Mouse (Mus musculus) liver, embryonic 13.5 days (tissue): Measurements from ENCODE around the gene BC030499. TPM values are rescaled to one million over a fixed set of nuclear protein-coding genes. Genes with fewer than 3 reads are reported as not detected.
"Not testable (repeated sequence)": the region's sequence is repeated elsewhere in the genome, so short reads cannot be mapped to it uniquely, and the experiment has no call there.

Experiments
- ATAC-seq: fragments of 200-750 bp; cut with Nextera tagmentation; 2 replicates; pipeline ENCODE4 v1.8.0; 2017; ENCODE audit warnings: low read depth, mild to moderate bottlenecking, moderate number of reproducible peaks, moderate library complexity
- DNase-seq: peaks from one replicate; pipeline ENCODE4 v3.0.0; 2022
- H3K27ac ChIP-seq: fragments of 300-500 bp; sonication (generic); 2 replicates; pipeline ENCODE4 v1.5.1; 2015; ENCODE audit warnings: moderate library complexity, mild to moderate bottlenecking, inconsistent platforms
- H3K27me3 ChIP-seq: fragments of 300-500 bp; sonication (generic); 2 replicates; pipeline ENCODE4 v1.6.1; 2015; ENCODE audit warnings: mild to moderate bottlenecking, inconsistent platforms
- H3K36me3 ChIP-seq: fragments of 300-500 bp; sonication (generic); 2 replicates; pipeline ENCODE4 v1.6.1; 2015; ENCODE audit warnings: mild to moderate bottlenecking, inconsistent platforms
- H3K4me1 ChIP-seq: fragments of 300-500 bp; sonication (generic); replicated peaks from 2 replicates; pipeline ENCODE4 v1.6.1; 2015; ENCODE audit warnings: inconsistent platforms
- H3K4me2 ChIP-seq: fragments of 300-500 bp; sonication (generic); 2 replicates; pipeline ENCODE4 v1.6.1; 2015; ENCODE audit warnings: inconsistent platforms, mild to moderate bottlenecking, moderate library complexity
- H3K4me3 ChIP-seq: fragments of 300-500 bp; sonication (generic); replicated peaks from 2 replicates; pipeline ENCODE4 v1.5.1; 2015; ENCODE audit warnings: mild to moderate bottlenecking, inconsistent platforms
- H3K9ac ChIP-seq: fragments of 300-500 bp; sonication (generic); 2 replicates; pipeline ENCODE4 v1.6.1; 2015; ENCODE audit warnings: mild to moderate bottlenecking, inconsistent platforms
- H3K9me3 ChIP-seq: fragments of 300-500 bp; sonication (generic); replicated peaks from 2 replicates; pipeline ENCODE4 v1.6.1; 2016; ENCODE audit warnings: inconsistent platforms
- WGBS: fragments of 180-500 bp; shearing (Covaris S2); methylation state at CpG from one replicate; pipeline ENCODE4 v1.1.7; 2015; ENCODE audit not compliant: insufficient replicate concordance; 5-methylcytosine and 5-hydroxymethylcytosine counted together
- polyA plus RNA-seq: library from polyadenylated mRNA; unstranded; fragments of >200 nt; fragmentation: Nextera tagmentation; extraction: Ambion mirVana; gene quantifications from 2 replicates; pipeline ENCODE4 v1.2.1, GENCODE M21; 2015

The BC030499 gene
- polyA plus RNA-seq, 1 experiment from 2014 or later, result 0.06 TPM

DNA sequence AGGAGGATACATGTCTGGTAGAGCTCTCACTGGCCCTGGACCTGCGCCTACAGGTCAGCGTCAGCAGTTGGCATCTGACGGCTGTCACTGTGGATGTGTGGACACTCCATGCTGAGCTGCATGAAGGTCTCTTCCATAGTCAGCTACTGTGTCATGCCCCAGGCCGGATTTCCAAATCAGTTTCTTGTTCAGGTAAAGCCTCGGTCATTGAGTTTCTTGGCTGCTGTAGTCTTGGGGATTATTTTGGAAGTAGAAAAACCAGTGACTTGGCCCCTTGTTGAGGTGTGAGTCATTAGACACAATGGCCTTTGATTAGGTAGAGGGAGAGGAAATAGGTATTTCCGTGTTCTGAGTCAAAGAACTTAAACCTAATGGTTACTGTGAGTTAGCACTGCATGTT lies 25.1 kb upstream of the BC030499 start:
- H3K4me3 ChIP-seq, result no peak overlapping the region
- DNase-seq (no peak), ATAC-seq (no peak)
- H3K27me3 ChIP-seq, result no peaks in the 10 kb centered on the region
- H3K4me1 ChIP-seq, result peaks cover 25% of the 10 kb centered on the region
- peaks cover 69% of the 10 kb centered on the region for H3K36me3 ChIP-seq
- no peak overlapping the region for H3K27ac ChIP-seq
- no peak overlapping the region for H3K4me2 ChIP-seq
- H3K9ac ChIP-seq, result no peak overlapping the region
- H3K9me3 ChIP-seq, result no peaks in the 10 kb centered on the region
- 85% methylated on average over 6 of the region's 6 CpGs for WGBS

DNA sequence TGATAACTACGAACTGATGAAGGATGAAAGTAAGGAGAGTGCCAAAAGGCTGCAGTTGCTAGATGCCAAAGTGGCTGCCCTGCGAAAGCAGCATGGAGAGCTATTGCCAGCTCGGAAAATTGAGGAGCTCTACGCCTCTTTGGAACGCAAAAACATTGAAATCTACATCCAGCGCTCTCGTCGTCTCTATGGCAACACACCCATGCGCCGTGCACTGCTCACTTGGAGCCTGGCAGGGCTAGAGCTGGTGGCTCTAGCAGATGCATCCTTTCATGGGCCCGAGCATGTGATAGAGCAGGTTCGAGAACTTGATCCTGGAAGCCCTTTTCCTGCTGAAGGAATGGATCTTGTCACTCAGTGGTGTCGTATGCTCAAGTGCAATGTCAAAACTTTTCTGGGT lies 18.7 kb upstream of the BC030499 start:
- Histone ChIP-seq H3K27ac (no peak overlapping the region), H3K9me3 (no peaks in the 10 kb centered on the region), H3K4me3 (no peak overlapping the region), H3K4me1 (no peaks in the 10 kb centered on the region), H3K36me3 (peaks cover 95% of the 10 kb centered on the region), H3K9ac (no peak overlapping the region), H3K27me3 (no peaks in the 10 kb centered on the region), H3K4me2 (no peak overlapping the region)
- no peak for DNase-seq
- no peak for ATAC-seq
- WGBS, result 85% methylated on average over 13 of the region's 13 CpGs

DNA sequence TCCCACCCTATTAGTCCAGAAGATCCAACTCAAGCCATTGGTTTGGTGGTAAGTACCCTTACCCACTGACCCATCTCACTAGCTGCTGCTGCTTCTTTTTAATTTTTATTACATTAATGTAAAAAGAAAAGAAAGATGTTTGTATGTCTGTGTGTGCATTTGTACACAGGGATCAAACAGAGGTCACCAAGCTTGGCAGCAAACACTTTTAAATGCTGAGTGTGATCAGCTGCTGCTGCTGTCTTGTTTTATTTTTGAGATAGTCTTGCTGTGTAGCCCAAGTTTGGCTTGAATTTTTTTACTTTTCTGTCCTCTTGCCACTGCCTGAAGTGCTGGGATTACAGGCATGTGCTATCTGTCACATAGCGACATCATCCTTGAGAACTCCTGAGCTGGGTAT lies 15.0 kb upstream of the BC030499 start:
- peaks cover 98% of the 10 kb centered on the region for H3K36me3 ChIP-seq
- no peak for DNase-seq
- H3K4me3 ChIP-seq, result no peak overlapping the region
- no peak overlapping the region for H3K9ac ChIP-seq
- H3K4me1 ChIP-seq, result no peaks in the 10 kb centered on the region
- no peaks in the 10 kb centered on the region for H3K9me3 ChIP-seq
- no peak overlapping the region for H3K4me2 ChIP-seq
- no peak overlapping the region for H3K27ac ChIP-seq
- no peaks in the 10 kb centered on the region for H3K27me3 ChIP-seq
- ATAC-seq, result no peak
- 97% methylated on average over 1 of the region's 1 CpGs for WGBS

DNA sequence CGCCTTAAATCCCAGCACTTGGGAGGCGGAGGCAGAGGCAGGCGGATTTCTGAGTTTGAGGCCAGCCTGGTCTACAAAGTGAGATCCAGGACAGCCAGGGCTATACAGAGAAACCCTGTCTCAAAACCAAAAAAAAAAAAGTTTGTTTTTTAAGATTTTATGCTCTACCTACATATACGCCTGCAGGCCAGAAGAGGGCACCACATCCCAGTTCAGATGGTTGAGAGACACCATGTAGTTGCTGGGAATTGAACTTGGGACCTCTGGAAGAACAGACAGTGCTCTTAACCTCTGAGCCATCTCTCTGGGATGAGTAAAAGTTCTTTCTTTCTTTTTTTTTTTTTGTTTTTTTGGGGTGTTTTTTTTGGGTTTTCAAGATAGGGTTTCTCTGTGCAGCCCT lies 14.5 kb upstream of the BC030499 start:
- WGBS, result 83% methylated on average over 4 of the region's 4 CpGs

DNA sequence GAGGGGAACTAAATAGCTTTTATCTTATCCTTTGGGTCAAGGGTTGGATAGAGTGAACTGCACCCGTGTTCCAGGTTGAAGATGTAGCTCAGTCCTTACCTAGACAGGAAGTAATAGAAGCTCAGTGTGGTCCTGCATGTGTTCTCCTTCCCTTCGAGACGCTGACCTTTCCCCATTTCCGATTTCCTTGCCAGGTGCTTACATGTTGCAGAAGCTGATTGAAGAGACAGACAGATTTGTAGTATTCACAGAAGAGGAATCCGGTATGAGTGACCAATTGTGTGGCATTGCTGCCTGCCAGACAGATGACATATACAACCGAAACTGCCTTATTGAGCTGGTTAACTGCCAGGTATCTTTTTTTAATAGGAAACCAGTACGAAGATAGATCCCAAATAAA lies 11.8 kb upstream of the BC030499 start:
- H3K27ac ChIP-seq, result no peak overlapping the region
- H3K27me3 ChIP-seq, result no peaks in the 10 kb centered on the region
- DNase-seq (no peak), ATAC-seq (no peak)
- H3K9ac ChIP-seq, result no peak overlapping the region
- H3K4me1 ChIP-seq, result no peaks in the 10 kb centered on the region
- no peaks in the 10 kb centered on the region for H3K9me3 ChIP-seq
- no peak overlapping the region for H3K4me3 ChIP-seq
- H3K4me2 ChIP-seq, result no peak overlapping the region
- peaks cover 99% of the 10 kb centered on the region for H3K36me3 ChIP-seq
- WGBS, result 81% methylated on average over 7 of the region's 7 CpGs

More for the DNA sequence above, 14.5 kb upstream of the BC030499 start:
- H3K36me3 ChIP-seq, result peaks cover 100% of the 10 kb centered on the region
- H3K27ac ChIP-seq, H3K9ac ChIP-seq, H3K4me2 ChIP-seq, ATAC-seq, H3K27me3 ChIP-seq, H3K9me3 ChIP-seq, DNase-seq, H3K4me1 ChIP-seq, H3K4me3 ChIP-seq: not testable (repeated sequence)

DNA sequence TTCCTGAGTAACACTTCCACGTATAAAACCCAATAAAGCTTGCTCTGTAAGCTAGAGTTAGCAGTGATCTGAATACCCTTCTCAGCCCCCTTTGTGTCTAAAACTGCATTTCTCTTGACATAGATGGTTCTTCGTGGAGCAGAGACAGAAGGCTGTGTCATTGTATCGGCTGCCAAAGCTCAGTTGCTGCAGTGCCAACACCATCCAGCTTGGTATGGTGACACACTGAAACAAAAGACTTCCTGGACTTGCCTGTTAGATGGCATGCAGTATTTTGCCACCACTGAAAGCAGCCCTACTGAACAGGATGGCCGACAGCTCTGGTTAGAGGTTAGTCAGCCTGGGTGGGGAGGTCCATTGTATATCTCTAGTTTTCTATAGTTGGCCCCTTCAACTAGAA lies 11.1 kb upstream of the BC030499 start:
- no peak overlapping the region for H3K4me3 ChIP-seq
- H3K4me2 ChIP-seq, result no peak overlapping the region
- DNase-seq (no peak), ATAC-seq (no peak)
- no peaks in the 10 kb centered on the region for H3K27me3 ChIP-seq
- peaks cover 99% of the 10 kb centered on the region for H3K36me3 ChIP-seq
- 84% methylated on average over 4 of the region's 4 CpGs for WGBS
- no peaks in the 10 kb centered on the region for H3K9me3 ChIP-seq
- no peaks in the 10 kb centered on the region for H3K4me1 ChIP-seq
- no peak overlapping the region for H3K9ac ChIP-seq
- H3K27ac ChIP-seq, result no peak overlapping the region

DNA sequence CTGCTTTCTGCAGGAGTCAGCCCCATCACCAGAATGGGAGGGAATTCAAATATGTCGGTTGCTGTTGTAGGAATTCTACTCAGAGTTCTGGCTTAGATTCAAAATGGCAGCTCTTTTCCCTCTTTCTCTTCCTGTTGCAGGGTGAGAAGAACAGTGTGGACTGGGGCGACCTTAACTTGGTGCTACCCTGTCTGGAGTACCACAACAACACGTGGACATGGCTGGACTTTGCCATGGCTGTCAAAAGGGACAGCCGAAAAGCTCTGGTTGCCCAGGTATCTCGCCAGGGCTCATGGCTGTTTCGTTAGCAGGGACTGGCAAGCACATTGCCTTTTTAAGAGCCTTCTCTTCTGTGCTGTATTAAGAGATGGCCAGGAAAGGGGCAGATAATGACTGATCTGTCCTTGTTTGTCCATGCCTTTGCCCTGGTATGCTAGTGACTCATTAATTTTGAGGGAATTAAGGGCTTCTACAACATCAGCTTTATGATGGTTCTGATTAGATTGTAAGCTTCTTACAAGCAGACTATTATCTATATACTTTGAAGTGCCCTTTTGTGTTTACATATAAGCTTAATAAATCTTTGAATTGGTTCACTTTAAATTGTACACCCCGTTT lies 1.4 kb upstream of the BC030499 start:
- Histone ChIP-seq H3K4me3 (no peak overlapping the region), H3K9me3 (no peaks in the 10 kb centered on the region), H3K4me1 (no peaks in the 10 kb centered on the region), H3K9ac (no peak overlapping the region), H3K27ac (no peak overlapping the region), H3K27me3 (no peaks in the 10 kb centered on the region), H3K4me2 (no peak overlapping the region), H3K36me3 (peaks cover 82% of the 10 kb centered on the region)
- DNase-seq, result no peak
- no peak for ATAC-seq
- 86% methylated on average over 7 of the region's 7 CpGs for WGBS

DNA sequence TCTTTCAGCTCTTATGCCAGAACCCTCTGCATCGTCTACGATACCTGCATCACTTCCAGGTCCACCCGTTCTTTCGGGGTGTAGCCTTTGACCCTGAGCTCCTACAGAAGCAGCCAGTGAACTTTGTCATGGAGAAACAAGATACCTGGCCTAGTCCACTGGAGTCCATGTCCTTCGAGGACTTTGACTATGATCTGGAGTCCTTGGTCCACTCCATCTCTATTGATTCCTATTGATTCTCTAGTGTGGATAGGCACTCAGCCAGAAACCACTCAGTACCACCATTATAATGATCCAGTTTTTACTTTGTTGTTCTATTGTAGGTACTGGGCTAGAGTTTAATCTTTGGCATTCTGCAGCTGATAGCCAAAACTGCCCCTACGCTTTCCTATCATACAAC lies 3.9 kb downstream of the BC030499 start:
- no peak for ATAC-seq
- Histone ChIP-seq H3K27ac (no peak overlapping the region), H3K27me3 (no peaks in the 10 kb centered on the region), H3K4me3 (no peak overlapping the region), H3K9me3 (no peaks in the 10 kb centered on the region), H3K4me2 (no peak overlapping the region), H3K9ac (no peak overlapping the region), H3K36me3 (peaks cover 31% of the 10 kb centered on the region), H3K4me1 (no peaks in the 10 kb centered on the region)
- WGBS, result 82% methylated on average over 6 of the region's 6 CpGs
- DNase-seq, result no peak

DNA sequence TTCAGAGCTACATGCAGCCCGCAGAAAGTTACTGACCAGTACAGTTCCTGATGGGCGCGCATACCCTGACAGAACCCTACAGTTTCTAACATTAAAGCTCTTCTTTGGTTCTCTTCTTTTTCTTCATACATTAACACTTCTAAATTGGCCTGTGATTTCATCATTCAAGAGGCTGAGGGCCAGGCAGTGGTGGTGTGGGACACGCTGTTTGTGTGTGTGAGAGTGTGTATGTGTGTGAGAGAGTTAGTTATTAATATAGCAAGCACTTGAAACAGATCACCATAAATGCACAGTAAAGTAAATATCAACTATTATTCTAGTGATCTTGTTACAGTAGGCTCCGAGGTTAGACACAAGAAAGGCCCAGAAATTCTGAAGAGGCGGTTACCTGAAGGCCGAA lies 10.3 kb downstream of the BC030499 start:
- Histone ChIP-seq H3K9me3 (no peaks in the 10 kb centered on the region), H3K4me3 (peak overlapping the region; percentile 95), H3K27me3 (no peaks in the 10 kb centered on the region), H3K36me3 (peaks cover 29% of the 10 kb centered on the region), H3K4me2 (peak overlapping the region; percentile 70), H3K4me1 (peaks cover 40% of the 10 kb centered on the region), H3K9ac (peak overlapping the region; percentile 94), H3K27ac (peak overlapping the region; percentile 52)
- ATAC-seq (no peak), DNase-seq (no peak)
- WGBS, result 74% methylated on average over 7 of the region's 7 CpGs

DNA sequence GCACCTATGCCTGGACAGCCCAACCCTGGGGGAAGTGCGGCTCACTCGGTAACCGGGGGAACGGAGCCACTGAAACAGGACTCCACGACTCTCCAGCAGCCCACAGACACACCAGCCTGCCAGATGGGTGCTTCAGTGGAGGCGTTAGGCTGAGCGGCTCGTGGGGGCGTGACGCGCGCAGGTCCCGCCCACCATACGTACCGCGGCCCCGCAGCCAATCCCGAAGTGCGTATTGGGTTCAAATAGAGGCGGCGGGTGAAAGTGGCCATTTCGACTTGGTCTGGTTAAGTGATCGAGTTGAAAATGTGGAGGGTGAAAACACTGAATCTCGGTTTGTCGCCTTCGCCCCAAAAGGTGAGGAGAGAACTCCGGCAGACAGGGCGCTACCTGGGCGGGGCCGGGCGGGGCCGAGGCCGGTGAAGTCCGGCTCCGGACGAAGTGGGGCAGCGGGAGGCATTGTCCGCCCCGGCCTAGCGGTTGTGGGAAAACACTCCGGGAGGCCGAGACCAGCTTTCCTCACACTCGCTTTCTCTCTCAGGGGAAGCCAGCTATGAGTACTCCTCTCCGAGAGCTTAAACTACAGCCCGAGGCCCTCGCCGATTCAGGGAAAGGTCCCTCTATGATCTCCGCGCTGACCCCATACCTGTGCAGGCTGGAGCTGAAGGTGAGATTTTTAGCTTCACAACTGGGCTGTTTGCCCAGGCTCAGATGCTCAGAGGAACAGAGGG lies 10.9 kb downstream of the BC030499 start, which contains the start of gene Spag5:
Gene Spag5, plus strand, starts transcription at position 173 of the 728 bp plus-strand sequence.
- ATAC-seq (peak; percentile 99), DNase-seq (peak; percentile 88)
- peaks cover 35% of the 10 kb centered on the region for H3K36me3 ChIP-seq
- WGBS, result under 1% methylated on average over 49 of the region's 49 CpGs
- peak within 1 kb of the TSS; percentile 88 for H3K27ac ChIP-seq
- peak within 1 kb of the TSS; percentile 70 for H3K4me2 ChIP-seq
- peaks cover 46% of the 10 kb centered on the region for H3K4me1 ChIP-seq
- H3K4me3 ChIP-seq, result peak within 1 kb of the TSS; percentile 95
- H3K9me3 ChIP-seq, result no peaks in the 10 kb centered on the region
- peak within 1 kb of the TSS; percentile 94 for H3K9ac ChIP-seq
- H3K27me3 ChIP-seq, result no peaks in the 10 kb centered on the region

DNA sequence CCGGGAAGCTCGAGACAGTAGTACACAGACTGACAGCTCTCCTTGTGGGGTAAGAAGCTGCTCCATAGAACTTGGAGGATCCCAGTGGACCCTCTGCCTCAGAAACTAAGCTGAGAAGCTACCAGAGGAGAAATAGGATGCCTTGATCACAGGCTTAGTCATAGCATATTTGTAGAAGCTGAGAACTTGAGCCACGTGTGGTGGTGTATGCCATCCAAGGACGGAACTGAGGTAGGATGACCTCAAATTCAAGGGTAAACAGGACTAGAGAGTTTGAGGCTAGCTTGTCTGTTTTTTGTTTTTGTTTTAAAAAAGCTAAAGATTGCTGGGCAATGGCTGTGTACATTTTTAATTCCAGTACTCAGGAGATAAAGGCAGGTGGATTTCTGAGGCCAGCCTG lies 14.6 kb downstream of the BC030499 start:
- Histone ChIP-seq H3K4me3 (peak overlapping the region; percentile 19), H3K4me1 (peaks cover 55% of the 10 kb centered on the region), H3K9ac (peak overlapping the region; percentile 7; the same call in 1 of the 2 replicates), H3K27ac (no peak overlapping the region), H3K36me3 (peaks cover 71% of the 10 kb centered on the region), H3K9me3 (no peaks in the 10 kb centered on the region), H3K27me3 (no peaks in the 10 kb centered on the region), H3K4me2 (peak overlapping the region; percentile 40)
- 87% methylated on average over 4 of the region's 4 CpGs for WGBS
- no peak for DNase-seq
- no peak for ATAC-seq
